Mouse (Mus musculus): ENCODE results near the gene Acbd4.

DNA sequence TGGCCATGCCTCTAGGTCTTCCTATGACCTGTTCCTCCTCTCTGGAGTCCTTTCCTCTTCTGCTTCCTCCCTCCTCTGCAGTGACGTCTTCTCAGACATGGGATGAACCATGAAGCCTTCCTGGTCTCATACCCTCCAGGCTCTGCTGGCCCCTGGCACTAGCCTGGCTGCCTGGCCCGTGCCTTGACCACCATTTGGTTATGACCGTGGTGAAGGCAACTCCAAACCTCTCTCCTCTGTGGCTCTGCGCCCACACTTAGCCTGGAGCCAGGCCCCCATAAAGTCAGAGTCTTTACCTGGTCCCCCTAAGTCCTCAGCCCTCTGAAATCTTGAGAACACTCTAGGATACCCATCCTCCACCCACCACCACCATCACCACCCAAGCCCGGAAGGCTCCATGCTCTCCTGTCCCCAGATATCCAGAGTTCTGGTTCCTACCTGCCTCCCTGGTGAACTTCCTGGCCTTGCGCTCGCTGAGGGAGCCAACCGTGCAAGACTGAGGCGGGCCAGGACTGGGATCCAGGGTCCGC is 27.3 kb upstream of the Acbd4 start:
- no peak for TF ChIP-seq CTCF (IDR thresholded peaks at IDR 0.05; ENCODE audit: extremely low read depth, insufficient read depth, low read length)
- TF ChIP-seq POLR2A (IDR thresholded peaks at IDR 0.05; ENCODE audit: extremely low read depth, insufficient read depth, low read length), result no peak
